Mouse (Mus musculus): ENCODE data around the gene Olfr1016.

Gene Olfr1016

GRCm38 (mm10) chr2:85802444-85802843 is at the start of gene Olfr1016:
Gene Olfr1016, minus strand, starts transcription at chr2:85802544.
- DNase-seq (ENCODE audit: low spot score in 2 of 2), result no peak

GRCm38 (mm10) chr2:85846730-85847129 is 44.4 kb upstream of the Olfr1016 start, which contains the start of gene Olfr1020:
Gene Olfr1020, plus strand, starts transcription at chr2:85847030.
- no peak for DNase-seq (ENCODE audit: low spot score in 2 of 2)

- no peak for DNase-seq (ENCODE audit: low spot score in 2 of 2)
Observed at GRCm38 (mm10) chr2:85845383-85845782, 43.0 kb upstream of the Olfr1016 start, which contains the start of gene Olfr1019. Gene Olfr1019, minus strand, starts transcription at chr2:85845483.

GRCm38 (mm10) chr2:85818179-85818578 is 15.8 kb upstream of the Olfr1016 start, which contains the start of gene Olfr1018:
Gene Olfr1018, plus strand, starts transcription at chr2:85818479.
- no peak for DNase-seq (ENCODE audit: low spot score in 2 of 2)

GRCm38 (mm10) chr2:85804501-85804900 is 2.2 kb upstream of the Olfr1016 start:
- DNase-seq (ENCODE audit: low spot score in 2 of 2), result no peak

- DNase-seq (ENCODE audit: low spot score in 2 of 2), result no peak
Observed at GRCm38 (mm10) chr2:85792331-85792730, 10.0 kb downstream of the Olfr1016 start.

GRCm38 (mm10) chr2:85781717-85782116 is 20.6 kb downstream of the Olfr1016 start, which contains the start of gene Olfr1015:
Gene Olfr1015, plus strand, starts transcription at chr2:85782017.
- no peak for DNase-seq (ENCODE audit: low spot score in 2 of 2)

GRCm38 (mm10) chr2:85772413-85772812 is 29.9 kb downstream of the Olfr1016 start, which contains the start of gene Olfr1014:
Gene Olfr1014, plus strand, starts transcription at chr2:85772713.
- no peak for DNase-seq (ENCODE audit: low spot score in 2 of 2)

- DNase-seq (ENCODE audit: low spot score in 2 of 2), result no peak
Observed at GRCm38 (mm10) chr2:85766798-85767197, 35.5 kb downstream of the Olfr1016 start, which contains the start of gene Olfr1013. Gene Olfr1013, plus strand, starts transcription at chr2:85767098.

DNA sequence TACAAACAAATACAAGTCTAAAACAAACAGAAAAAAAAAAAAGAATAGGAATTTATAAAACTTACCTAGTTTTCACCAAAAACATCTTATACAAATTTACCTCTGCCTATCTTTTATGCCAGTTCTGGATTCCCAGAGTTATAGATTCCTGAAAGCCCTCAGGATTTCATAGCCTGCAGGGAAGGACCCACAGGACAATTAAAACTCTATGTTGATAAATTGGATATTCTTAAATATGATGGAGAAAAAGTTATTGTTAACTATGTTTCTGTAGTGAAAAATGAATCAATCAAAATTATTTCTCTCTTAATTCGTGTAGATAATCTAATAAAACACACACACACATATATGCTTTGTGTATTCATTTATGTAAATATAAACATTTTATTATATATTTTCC is 39.7 kb downstream of the Olfr1016 start, which contains the start of gene Olfr1012:
Olfr1012 (minus strand) TSS at position 101 of the 400 bp plus-strand sequence.
- DNase-seq (ENCODE audit: low spot score in 2 of 2), result no peak

DNA sequence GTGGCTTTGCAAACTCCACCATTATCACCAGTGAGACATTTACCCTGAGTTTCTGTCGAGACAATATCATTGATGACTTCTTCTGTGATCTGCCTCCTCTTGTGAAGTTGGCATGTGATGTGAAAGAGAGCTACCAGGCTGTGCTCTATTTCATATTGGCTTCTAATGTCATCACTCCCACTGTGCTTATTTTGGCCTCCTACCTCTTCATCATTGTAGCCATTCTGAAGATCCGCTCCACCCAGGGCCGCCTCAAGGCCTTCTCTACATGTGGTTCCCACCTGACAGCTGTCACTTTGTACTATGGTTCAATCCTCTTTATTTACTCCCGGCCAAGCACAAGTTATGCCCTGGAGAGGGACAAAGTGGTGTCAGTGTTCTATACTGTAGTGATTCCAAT is 48.5 kb downstream of the Olfr1016 start:
- no peak for DNase-seq (ENCODE audit: low spot score in 2 of 2)

All from natural killer cell, adult 2 months (primary cell).